ENCODE assay signal across 25 mouse cellular contexts in genomic region chr16:44257476-44257875, GRCm38 (mm10).
DNase-seq lines count a peak whose midpoint lies in the region; ATAC-seq and TF ChIP-seq lines count a peak whose summit lies in the region.
"Had no signal": no experiment of that assay in that cellular context is flagged by ENCODE, and none has a peak within 500 bp of the region (broad histone marks: within the 10 kb centered on the region; RNA-seq: fewer than 3 reads in every experiment).

No protein-coding gene starts in this region.

- no peak for TF ChIP-seq EP300 in stomach, postnatal 0 days (optimal IDR thresholded peaks at IDR 0.05)

- peak; percentile 45 for DNase-seq in kidney, adult 11 months
- DNase-seq in kidney, adult 9 months: peak; percentile 61
- DNase-seq in kidney, adult 18-20 months: no peak
- DNase-seq in layer of hippocampus, adult 2 months (ENCODE audit: low spot score in 2 of 2): no peak
- DNase-seq in layer of hippocampus, adult 8-10 months (ENCODE audit: low spot score in 2 of 2): no peak
- DNase-seq in stomach, postnatal 0 days (ENCODE audit: low spot score): no peak
- DNase-seq in thymus, postnatal 14 days: no peak
- DNase-seq: adrenal gland, adult 2 months; adrenal gland, postnatal 14 days; cerebellum, adult 11 months; cerebellum, adult 2 months; cerebellum, adult 9-11 months; forebrain, postnatal 0 days; gastrocnemius, postnatal 10 days; gastrocnemius, postnatal 36 days; heart, adult 2 months; heart, postnatal 14 days; heart, postnatal 4 days had no signal

- WGBS in kidney, embryonic 16.5 days: 81% methylated on average over 3 of the region's 3 CpGs
- WGBS in stomach, postnatal 0 days: 82% methylated on average over 3 of the region's 3 CpGs

- H3K4me2 ChIP-seq in kidney, embryonic 16.5 days (replicated peaks; ENCODE audit: low read depth, low read length): no peak overlapping the region
- no peak overlapping the region for H3K4me2 ChIP-seq in stomach, postnatal 0 days (replicated peaks; ENCODE audit: low read depth)
- H3K4me2 ChIP-seq: embryonic facial prominence, embryonic 12.5 days; embryonic facial prominence, embryonic 15.5 days; heart, embryonic 13.5 days had no signal

- no peak overlapping the region for H3K27ac ChIP-seq in kidney, embryonic 16.5 days (ENCODE audit: low read length)
- H3K27ac ChIP-seq in layer of hippocampus, adult 2 months: peak overlapping the region; percentile 53; the same call in 1 of the 2 replicates
- H3K27ac ChIP-seq in stomach, postnatal 0 days (replicated peaks): no peak overlapping the region
- H3K27ac ChIP-seq: embryonic facial prominence, embryonic 12.5 days; embryonic facial prominence, embryonic 15.5 days; heart, adult 2 months; heart, embryonic 10.5 days; heart, embryonic 13.5 days had no signal

- H3K36me3 ChIP-seq in kidney, embryonic 16.5 days (ENCODE audit: insufficient read depth, low read length): no peaks in the 10 kb centered on the region
- no peaks in the 10 kb centered on the region for H3K36me3 ChIP-seq in stomach, postnatal 0 days (ENCODE audit: control insufficient read depth, insufficient read depth, low read length)
- H3K36me3 ChIP-seq: embryonic facial prominence, embryonic 12.5 days; embryonic facial prominence, embryonic 15.5 days; heart, embryonic 10.5 days; heart, embryonic 13.5 days had no signal

- no peak overlapping the region for H3K4me3 ChIP-seq in kidney, embryonic 16.5 days (ENCODE audit: low read length)
- H3K4me3 ChIP-seq in layer of hippocampus, adult 2 months: no peak overlapping the region
- H3K4me3 ChIP-seq in stomach, postnatal 0 days (ENCODE audit: low read depth, low read length): no peak overlapping the region
- H3K4me3 ChIP-seq: embryonic facial prominence, embryonic 12.5 days; embryonic facial prominence, embryonic 15.5 days; heart, adult 2 months; heart, embryonic 10.5 days; heart, embryonic 13.5 days had no signal

- no peak for TF ChIP-seq CTCF in layer of hippocampus, adult 2 months (conservative IDR thresholded peaks at IDR 0.05)
- peak; percentile 27 for TF ChIP-seq CTCF in stomach, postnatal 0 days (IDR thresholded peaks at IDR 0.05; ENCODE audit: low read depth)

- H3K9ac ChIP-seq in kidney, embryonic 16.5 days (replicated peaks; ENCODE audit: low read length): no peak overlapping the region
- no peak overlapping the region for H3K9ac ChIP-seq in stomach, postnatal 0 days (ENCODE audit: low read length)
- H3K9ac ChIP-seq: embryonic facial prominence, embryonic 12.5 days; embryonic facial prominence, embryonic 15.5 days; forebrain, postnatal 0 days; heart, embryonic 13.5 days had no signal

- no peaks in the 10 kb centered on the region for H3K27me3 ChIP-seq in kidney, embryonic 16.5 days (ENCODE audit: insufficient read depth, low read length)
- H3K27me3 ChIP-seq in stomach, postnatal 0 days (ENCODE audit: control insufficient read depth, insufficient read depth, low read length): no peaks in the 10 kb centered on the region
- H3K27me3 ChIP-seq: embryonic facial prominence, embryonic 12.5 days; embryonic facial prominence, embryonic 15.5 days; heart, embryonic 13.5 days had no signal

- no peak for ATAC-seq in kidney, embryonic 16.5 days (ENCODE audit: low FRiP score, low TSS enrichment)
- no peak for ATAC-seq in stomach, postnatal 0 days (ENCODE audit: low FRiP score, low TSS enrichment)
- ATAC-seq: CD4-positive, CD25-positive, alpha-beta regulatory T cell, adult 4 months; forebrain, embryonic 14.5 days; forebrain, postnatal 0 days had no signal

- H3K4me1 ChIP-seq in kidney, embryonic 16.5 days (ENCODE audit: insufficient read depth, low read length): no peaks in the 10 kb centered on the region
- H3K4me1 ChIP-seq in stomach, postnatal 0 days (replicated peaks; ENCODE audit: control insufficient read depth, insufficient read depth): no peaks in the 10 kb centered on the region
- H3K4me1 ChIP-seq: embryonic facial prominence, embryonic 12.5 days; embryonic facial prominence, embryonic 15.5 days had no signal

- no peaks in the 10 kb centered on the region for H3K9me3 ChIP-seq in kidney, embryonic 16.5 days (ENCODE audit: low read length)
- no peaks in the 10 kb centered on the region for H3K9me3 ChIP-seq in stomach, postnatal 0 days (ENCODE audit: control insufficient read depth, low read length)
- H3K9me3 ChIP-seq: embryonic facial prominence, embryonic 12.5 days; embryonic facial prominence, embryonic 15.5 days; heart, embryonic 10.5 days; heart, embryonic 13.5 days had no signal

Comparison
In these comparisons a context has a peak if more than half of its experiments do, and no peak if none do; other contexts are left out.
1. DNase-seq: peak in kidney, adult 11 months (single experiment) and kidney, adult 9 months (single experiment); none in kidney, adult 18-20 months (single experiment), layer of hippocampus, adult 2 months (0 of 2), layer of hippocampus, adult 8-10 months (0 of 2), stomach, postnatal 0 days (single experiment) and thymus, postnatal 14 days (single experiment).